Mouse (Mus musculus) cerebellum, adult 2 months (tissue): ENCODE results near the gene 4930519G04Rik.

ENCODE experiments used
- CTCF ChIP-seq: fragments of 200-500 bp; IDR thresholded peaks from 2 replicates; pipeline ENCODE4 v1.5.1; 2011; ENCODE audit warnings: low read depth, mild to moderate bottlenecking, control low read depth, low read length, moderate library complexity, borderline replicate concordance; ENCODE audit not compliant: insufficient read depth
- POLR2A ChIP-seq: fragments of 200-500 bp; IDR thresholded peaks from 2 replicates; pipeline ENCODE4 v1.6.1; 2011; ENCODE audit warnings: low read length, control low read depth, borderline replicate concordance; ENCODE audit not compliant: insufficient read depth

- TF ChIP-seq POLR2A (no peak), CTCF (no peak)
Measured at GRCm38 (mm10) chr5:114921551-114922365, 68.3 kb downstream of the 4930519G04Rik start.
